Mouse (Mus musculus) adipocyte (in vitro differentiated cells): ENCODE measurements at regions not wholly inside any gene's neighbourhood (a gene's known extent, or its start where the extent isn't known, plus 50 kb on each side); places are given as distances from the start of the nearest gene placed in this dataset.

Source experiments
- DNase-seq: peaks from one replicate; pipeline ENCODE4 v3.0.0-alpha.2; 2016; ENCODE audit warnings: low spot score

DNA sequence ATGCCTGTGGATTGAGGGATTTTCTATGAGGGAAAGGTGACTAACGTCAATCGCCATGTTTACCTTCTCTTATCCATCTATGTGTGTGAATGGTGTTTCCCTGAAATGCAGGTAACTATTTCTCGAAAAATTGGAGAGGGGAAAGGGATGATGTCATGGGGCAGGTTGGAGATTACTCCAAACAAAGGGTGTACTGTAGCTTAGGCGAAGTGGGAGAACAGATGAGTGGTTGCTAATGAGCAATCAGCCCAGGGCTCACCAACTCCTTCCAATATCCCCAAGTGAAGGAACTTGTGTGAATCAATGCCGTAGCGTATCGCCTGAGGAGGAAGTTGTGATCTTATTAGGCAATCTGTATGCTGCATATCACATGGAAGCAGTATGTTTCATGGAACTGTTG is 133.2 kb downstream of the Klf5 start:
- DNase-seq, result no peak

DNA sequence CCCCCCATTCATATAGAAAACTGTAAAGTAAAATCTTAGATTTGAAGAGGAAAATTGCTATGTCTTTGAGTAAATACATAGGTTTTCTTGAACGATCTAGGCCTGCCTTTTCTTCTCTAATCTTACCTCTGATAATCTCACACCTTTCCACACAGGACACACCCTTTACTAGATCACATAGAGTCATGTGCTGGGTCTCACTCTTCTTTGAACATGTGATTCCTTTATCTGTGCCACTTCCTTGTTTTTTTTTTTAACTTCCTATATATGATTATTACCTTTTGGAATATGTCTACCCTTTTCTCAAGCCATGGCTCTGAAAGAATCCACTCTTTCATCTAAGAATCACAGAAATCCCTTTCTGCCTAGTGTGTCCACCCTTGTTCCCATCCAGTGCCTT is 136.2 kb downstream of the Klf5 start:
- DNase-seq, result no peak

- no peak for DNase-seq
Observed at GRCm38 (mm10) chr14:99435512-99435911, 137.0 kb downstream of the Klf5 start.

- no peak for DNase-seq
Observed at GRCm38 (mm10) chr14:99436051-99436450, 137.6 kb downstream of the Klf5 start.

DNA sequence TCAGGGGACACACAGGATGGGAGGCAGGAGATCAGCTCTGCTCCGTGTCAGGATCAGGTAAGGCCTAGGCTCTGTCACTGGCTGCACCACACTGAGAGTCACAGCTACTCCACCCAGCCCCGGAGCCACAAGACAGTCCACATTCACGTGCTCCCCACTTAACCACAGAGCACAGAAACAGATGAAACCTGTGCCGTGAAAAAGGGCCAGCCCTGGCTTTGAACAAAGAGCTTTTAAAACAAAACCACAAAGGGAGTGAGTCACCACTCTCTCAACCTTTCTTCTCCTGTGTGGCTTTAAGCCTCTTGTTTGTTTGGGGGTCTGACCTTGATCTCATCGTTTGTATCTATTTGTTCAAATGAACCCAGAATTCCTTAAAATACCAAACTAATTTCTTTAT is 150.6 kb downstream of the Klf5 start:
- no peak for DNase-seq

GRCm38 (mm10) chr14:99449870-99450269 is 151.4 kb downstream of the Klf5 start:
- DNase-seq, result no peak

- DNase-seq, result no peak
Observed at GRCm38 (mm10) chr14:99451110-99451795, 152.8 kb downstream of the Klf5 start.

GRCm38 (mm10) chr14:99453916-99454315 is 155.4 kb downstream of the Klf5 start:
- DNase-seq, result no peak

- no peak for DNase-seq
Observed at GRCm38 (mm10) chr14:99456555-99456954, 158.1 kb downstream of the Klf5 start.

GRCm38 (mm10) chr14:99457573-99457972 is 159.1 kb downstream of the Klf5 start:
- no peak for DNase-seq

DNA sequence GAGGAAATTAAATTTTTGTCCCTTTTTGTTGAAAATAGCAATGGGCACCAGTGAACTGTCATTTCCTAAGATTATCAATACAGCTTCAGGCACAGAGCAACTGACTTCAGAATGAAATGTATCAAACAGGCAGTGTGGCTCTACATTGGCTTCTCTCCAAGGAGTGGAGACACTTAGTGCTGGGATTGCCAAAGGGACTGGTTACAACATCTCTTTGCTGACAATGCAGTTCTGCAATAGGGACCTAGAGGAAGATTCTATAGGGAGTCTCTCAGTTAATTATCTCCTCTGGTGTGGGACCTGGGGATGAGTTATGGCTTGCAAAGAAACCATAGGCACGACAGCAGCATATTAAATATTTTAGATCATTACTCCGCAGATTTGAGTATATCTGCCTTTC is 173.6 kb downstream of the Klf5 start:
- DNase-seq, result peak; percentile 88

- no peak for DNase-seq
Observed at GRCm38 (mm10) chr14:99475271-99475670, 176.8 kb downstream of the Klf5 start.

DNA sequence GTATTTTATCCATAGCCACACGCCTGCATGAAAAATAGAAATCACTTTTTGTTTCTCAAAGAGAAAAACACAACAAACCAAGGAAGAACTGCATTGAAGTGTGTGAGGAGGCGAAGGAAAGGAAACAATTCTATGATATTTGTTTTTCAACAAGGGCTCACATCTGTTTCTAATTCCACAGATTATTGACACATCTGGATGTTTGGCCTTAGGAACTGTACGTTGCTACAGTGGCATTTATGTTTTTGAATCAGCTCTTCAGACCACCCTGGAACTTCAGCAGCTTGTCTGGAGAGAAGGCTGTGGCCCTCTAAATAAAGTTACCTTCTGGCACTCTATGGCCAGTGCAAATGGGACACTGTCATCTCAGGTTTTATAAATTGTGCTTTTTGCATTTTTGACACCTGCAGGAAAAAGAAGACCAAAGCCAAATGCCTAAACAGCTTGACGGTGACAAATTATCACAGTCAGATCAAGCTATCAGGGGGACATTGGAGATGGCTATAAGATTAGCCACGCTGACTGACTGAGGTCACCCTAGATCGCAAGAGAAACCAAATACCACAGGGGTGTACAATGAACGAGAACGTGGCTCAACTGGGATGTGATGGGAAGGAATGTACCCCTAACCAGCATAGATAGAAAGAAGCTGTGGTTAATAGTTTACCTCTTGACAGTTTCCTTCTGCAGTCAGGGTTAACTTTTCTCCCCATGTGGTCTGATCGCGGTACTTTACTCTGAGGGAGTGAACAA is 182.0 kb downstream of the Klf5 start:
- no peak for DNase-seq

DNA sequence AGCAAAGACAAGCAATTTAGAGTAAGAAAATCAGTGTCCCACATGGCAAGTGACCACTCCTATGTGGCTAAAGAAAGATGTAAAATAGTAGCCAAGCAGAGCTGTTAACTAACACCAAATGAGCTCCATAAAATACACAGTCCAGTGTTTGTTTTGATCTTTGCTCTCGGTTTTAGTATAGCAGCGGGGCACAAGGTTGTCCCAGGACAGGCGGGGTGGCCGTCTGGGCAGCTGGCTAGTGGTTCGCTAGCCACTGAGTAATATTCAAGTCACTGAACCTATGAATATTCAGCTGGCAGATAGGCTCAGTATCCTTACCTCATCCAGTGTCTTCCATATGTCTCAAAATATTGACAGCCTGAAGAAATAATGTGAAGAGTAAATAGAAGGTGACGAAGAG is 189.5 kb downstream of the Klf5 start:
- no peak for DNase-seq

DNA sequence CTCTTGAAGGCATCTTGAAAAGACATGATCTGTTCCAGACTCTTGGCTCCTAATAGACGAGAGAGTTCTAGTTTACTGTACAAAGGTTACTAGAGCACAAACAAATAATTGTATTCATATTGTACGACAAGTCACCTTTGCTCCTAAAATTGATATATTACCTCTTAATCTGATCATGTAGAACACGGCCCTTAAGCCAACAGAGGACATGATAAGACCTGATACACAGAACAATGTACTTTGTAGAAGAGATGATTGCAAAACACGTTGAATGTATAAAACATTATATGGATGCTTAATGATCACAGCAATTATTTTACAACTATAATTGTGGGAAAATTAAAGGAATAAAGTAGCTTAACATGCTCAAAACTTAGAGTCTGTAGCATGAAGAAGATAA is 194.7 kb downstream of the Klf5 start:
- DNase-seq, result no peak

GRCm38 (mm10) chr14:99493659-99494058 is 195.2 kb downstream of the Klf5 start:
- no peak for DNase-seq

DNA sequence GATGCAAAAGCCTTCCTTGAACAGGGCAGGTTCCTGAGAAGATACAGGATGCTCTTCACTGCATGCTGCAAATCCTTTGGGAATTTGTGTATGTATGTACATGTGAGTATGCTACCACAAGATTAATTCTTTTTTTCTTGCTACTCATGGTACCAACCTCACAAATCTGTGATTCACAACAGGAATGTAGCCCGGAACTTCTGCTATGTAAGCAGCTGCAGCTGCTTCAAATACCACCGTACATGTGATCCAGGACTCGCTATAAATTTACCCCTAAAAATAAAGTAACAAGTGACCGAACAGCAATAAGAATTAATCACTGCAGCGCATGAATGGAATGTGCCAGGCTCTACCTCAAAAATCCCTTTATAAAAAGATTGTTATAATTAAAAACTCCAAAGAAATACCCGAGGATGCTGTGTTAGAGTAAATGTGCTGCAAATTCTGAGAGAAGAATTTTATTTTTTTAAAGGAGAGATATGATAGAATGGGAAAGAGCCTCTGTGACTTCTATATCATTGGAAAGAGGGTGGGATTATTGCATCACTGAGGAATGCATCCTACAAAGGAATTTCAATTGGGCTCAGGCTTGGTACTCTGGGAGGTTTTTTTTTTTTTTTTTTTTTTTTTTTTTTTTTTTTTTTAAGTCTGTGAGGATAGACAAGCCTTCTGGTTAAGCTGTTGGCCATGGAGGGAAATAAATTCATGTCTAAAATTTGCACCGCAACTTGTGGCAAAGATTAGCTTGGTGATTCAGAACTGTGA is 201.2 kb downstream of the Klf5 start:
- DNase-seq, result no peak

- no peak for DNase-seq
Observed at GRCm38 (mm10) chr14:99504909-99505308, 206.4 kb downstream of the Klf5 start.

DNA sequence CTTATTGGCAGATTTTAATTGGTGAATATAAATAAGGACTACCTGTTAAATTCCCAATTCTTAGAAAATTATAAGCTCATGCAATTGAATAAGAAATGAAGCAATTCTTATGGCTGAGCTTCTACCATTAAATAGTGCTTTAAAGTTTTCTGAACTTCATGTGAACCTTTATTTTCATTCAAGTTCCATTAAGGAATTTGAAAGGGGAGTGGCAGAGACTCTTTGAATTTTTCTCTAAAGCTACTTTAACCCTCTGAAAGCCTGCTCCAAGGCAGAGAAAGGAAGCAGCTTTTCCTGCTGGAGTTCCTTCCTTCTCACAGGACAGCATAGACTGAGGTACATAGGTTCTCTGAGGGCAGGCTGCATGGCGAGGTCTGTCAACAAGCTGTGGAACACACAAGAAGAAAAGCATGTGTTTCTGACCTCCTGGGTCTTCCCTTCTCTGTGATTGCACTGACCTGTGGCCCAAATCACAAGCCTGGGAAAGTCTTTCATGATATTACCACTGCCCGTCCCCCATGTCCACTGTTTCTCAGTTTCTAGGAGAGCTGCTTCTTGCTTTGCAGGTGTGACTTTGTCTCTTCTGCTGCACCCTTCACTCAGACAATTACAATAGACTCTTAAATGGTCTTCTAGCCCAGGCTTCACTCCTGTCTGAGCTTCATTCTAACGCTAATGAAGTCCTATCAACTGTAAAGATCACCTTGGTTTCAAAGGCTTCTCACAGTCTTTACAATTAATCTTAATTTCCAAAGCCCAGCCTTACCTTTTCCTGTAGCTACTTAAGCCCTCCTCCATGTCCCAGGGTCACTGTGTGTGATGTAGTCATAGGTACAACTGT is 211.4 kb downstream of the Klf5 start:
- DNase-seq, result no peak

- DNase-seq, result no peak
Observed at GRCm38 (mm10) chr14:99515474-99515873, 217.0 kb downstream of the Klf5 start.

DNA sequence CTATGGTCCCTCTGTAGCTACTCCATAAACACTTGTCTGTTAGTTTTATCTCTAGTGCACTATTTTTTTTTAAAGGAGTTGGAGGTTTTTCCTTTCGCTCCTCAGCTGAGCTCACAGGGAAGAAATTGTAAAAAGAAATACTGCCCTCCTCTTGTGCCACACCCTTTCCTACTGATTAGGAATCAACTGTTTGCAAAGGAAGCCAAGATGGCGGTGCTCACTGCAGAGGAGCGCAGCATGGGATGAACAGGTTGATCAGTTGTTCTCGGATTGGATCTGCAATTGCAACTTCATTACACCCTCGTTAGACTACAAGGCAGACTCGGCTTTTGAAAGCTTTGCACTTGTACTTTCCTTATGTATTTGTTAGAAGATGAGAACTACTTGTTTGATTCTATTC is 218.2 kb downstream of the Klf5 start:
- DNase-seq, result no peak

DNA sequence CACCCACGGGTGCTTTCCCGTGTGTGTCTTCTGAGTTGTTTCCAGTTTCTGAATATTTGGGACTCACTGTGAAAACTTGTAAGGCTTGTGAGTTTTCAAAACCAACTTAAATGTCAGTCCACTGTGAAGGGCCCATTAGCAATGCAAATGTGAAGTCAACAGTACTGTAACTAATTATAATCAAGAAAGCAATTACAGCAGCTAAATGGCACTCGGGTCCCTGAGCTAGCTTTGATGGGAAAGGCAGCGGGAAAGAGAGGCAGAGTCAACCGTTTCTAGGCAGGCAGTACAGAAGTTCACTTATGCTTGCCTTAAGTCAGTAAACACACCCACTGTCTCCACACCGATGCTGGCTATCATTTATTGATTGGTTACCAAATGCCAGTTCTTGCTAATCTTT is 221.9 kb downstream of the Klf5 start:
- no peak for DNase-seq
